Mouse (Mus musculus) heart, postnatal 0 days (tissue): ENCODE results near the gene Pitpnm2.

Source experiments
- CTCF ChIP-seq: IDR thresholded peaks from 2 replicates; pipeline ENCODE4 v1.5.1; 2016; ENCODE audit warnings: antibody characterized with exemption, control low read depth, low read depth
- EP300 ChIP-seq: IDR thresholded peaks from 2 replicates; pipeline ENCODE4 v1.6.1; 2016; ENCODE audit warnings: antibody characterized with exemption, low read depth

GRCm38 (mm10) chr5:124185706-124186464 is 63.7 kb downstream of the Pitpnm2 start:
- TF ChIP-seq CTCF (no peak), EP300 (no peak)
